Mouse (Mus musculus): ENCODE measurements at regions not wholly inside any gene's neighbourhood (a gene's known extent, or its start where the extent isn't known, plus 50 kb on each side); places are given as distances from the start of the nearest gene placed in this dataset.

GRCm38 (mm10) chr3:60138319-60138718 lies 56.6 kb downstream of the Sucnr1 start:
- DNase-seq (ENCODE audit: low read depth, low spot score), result no peak

- no peak for DNase-seq (ENCODE audit: low read depth, low spot score)
These were observed 78.2 kb downstream of the Sucnr1 start for GRCm38 (mm10) chr3:60159865-60160264.

GRCm38 (mm10) chr3:60167633-60168032 lies 86.0 kb downstream of the Sucnr1 start:
- DNase-seq (ENCODE audit: low read depth, low spot score), result no peak

- DNase-seq (ENCODE audit: low read depth, low spot score), result peak; percentile 47
These were observed 86.7 kb downstream of the Sucnr1 start for GRCm38 (mm10) chr3:60168135-60168926.

- DNase-seq (ENCODE audit: low read depth, low spot score), result no peak
These were observed 87.9 kb downstream of the Sucnr1 start for GRCm38 (mm10) chr3:60169606-60170005.

GRCm38 (mm10) chr3:60184481-60184880 lies 102.8 kb downstream of the Sucnr1 start:
- DNase-seq (ENCODE audit: low read depth, low spot score), result no peak

- no peak for DNase-seq (ENCODE audit: low read depth, low spot score)
These were observed 114.4 kb downstream of the Sucnr1 start for GRCm38 (mm10) chr3:60196031-60196430.

GRCm38 (mm10) chr3:60207936-60208335 lies 126.3 kb downstream of the Sucnr1 start:
- no peak for DNase-seq (ENCODE audit: low read depth, low spot score)

- no peak for DNase-seq (ENCODE audit: low read depth, low spot score)
These were observed 137.3 kb downstream of the Sucnr1 start for GRCm38 (mm10) chr3:60218938-60219337.

GRCm38 (mm10) chr3:60240664-60241063 lies 159.0 kb downstream of the Sucnr1 start:
- no peak for DNase-seq (ENCODE audit: low read depth, low spot score)

GRCm38 (mm10) chr3:60266666-60267415 lies 185.2 kb downstream of the Sucnr1 start:
- no peak for DNase-seq (ENCODE audit: low read depth, low spot score)

GRCm38 (mm10) chr3:60267416-60268174 lies 185.9 kb downstream of the Sucnr1 start:
- DNase-seq (ENCODE audit: low read depth, low spot score), result no peak

GRCm38 (mm10) chr3:60270463-60270862 lies 188.8 kb downstream of the Sucnr1 start:
- no peak for DNase-seq (ENCODE audit: low read depth, low spot score)

GRCm38 (mm10) chr3:60273744-60274143 lies 192.1 kb downstream of the Sucnr1 start:
- DNase-seq (ENCODE audit: low read depth, low spot score), result peak; percentile 14

GRCm38 (mm10) chr3:60275249-60275838 lies 193.7 kb downstream of the Sucnr1 start:
- DNase-seq (ENCODE audit: low read depth, low spot score), result no peak

- DNase-seq (ENCODE audit: low read depth, low spot score), result no peak
These were observed 194.8 kb upstream of the Mbnl1 start for GRCm38 (mm10) chr3:60277791-60278190.

- no peak for DNase-seq (ENCODE audit: low read depth, low spot score)
These were observed 191.4 kb upstream of the Mbnl1 start for GRCm38 (mm10) chr3:60281229-60281628.

GRCm38 (mm10) chr3:60281959-60282495 lies 190.6 kb upstream of the Mbnl1 start:
- peak; percentile 6 for DNase-seq (ENCODE audit: low read depth, low spot score)

- DNase-seq (ENCODE audit: low read depth, low spot score), result peak; percentile 24
These were observed 180.5 kb upstream of the Mbnl1 start for GRCm38 (mm10) chr3:60292142-60292541.

- DNase-seq (ENCODE audit: low read depth, low spot score), result no peak
These were observed 179.7 kb upstream of the Mbnl1 start for GRCm38 (mm10) chr3:60292940-60293339.

GRCm38 (mm10) chr3:60305399-60305798 lies 167.2 kb upstream of the Mbnl1 start:
- peak; percentile 14 for DNase-seq (ENCODE audit: low read depth, low spot score)
